Mouse (Mus musculus) T-cell, adult 66 days (primary cell): Measurements from ENCODE around the gene Hoxb6. TPM values are rescaled to one million over a fixed set of nuclear protein-coding genes. Genes with fewer than 3 reads are reported as not detected.

ENCODE experiments used
- total RNA-seq, 2 experiments: library from RNA; stranded (reverse); gene quantifications; 3 replicates in 1 of 2; 4 replicates in 1 of 2; pipeline ENCODE4 v1.2.4; 2023

The Hoxb6 gene
- total RNA-seq = not detected

GRCm38 (mm10) chr11:96291681-96292564 lies at the start of gene Hoxb6:
TSS of gene Hoxb6 (plus strand) at chr11:96292476.

GRCm38 (mm10) chr11:96270996-96271540 lies 21.2 kb upstream of the Hoxb6 start, which contains the start of gene Hoxb9:
TSS of gene Hoxb9 (plus strand) at chr11:96271457.

GRCm38 (mm10) chr11:96281855-96282570 lies 10.3 kb upstream of the Hoxb6 start, which contains the start of gene Hoxb8:
TSS of gene Hoxb8 (plus strand) at chr11:96281905.

GRCm38 (mm10) chr11:96285771-96286738 lies 6.2 kb upstream of the Hoxb6 start, which contains the start of gene Hoxb7:
TSS of gene Hoxb7 (plus strand) at chr11:96286623.

GRCm38 (mm10) chr11:96303151-96304099 lies 11.1 kb downstream of the Hoxb6 start, which contains the start of gene Hoxb5:
TSS of gene Hoxb5 (plus strand) at chr11:96303336.

GRCm38 (mm10) chr11:96317608-96318367 lies 25.5 kb downstream of the Hoxb6 start, which contains the start of gene Hoxb4:
TSS of gene Hoxb4 (plus strand) at chr11:96318267.

GRCm38 (mm10) chr11:96323154-96323553 lies 30.9 kb downstream of the Hoxb6 start, which contains the start of gene Hoxb3:
TSS of gene Hoxb3 (plus strand) at chr11:96323326.

GRCm38 (mm10) chr11:96350341-96350624 lies 58.0 kb downstream of the Hoxb6 start, which contains the start of gene Hoxb2:
TSS of gene Hoxb2 (plus strand) at chr11:96350525.

Other genes with a start within 250 kb of the Hoxb6 start
- gene Ube2z, start 227.1 kb upstream of the Hoxb6 start, total RNA-seq = 10 to 100 TPM; 47.1 to 51.4 TPM
- 100 to 1,000 TPM; 128 to 133 TPM for gene Atp5g1, start 216.8 kb upstream of the Hoxb6 start, total RNA-seq
- not detected for gene Calcoco2, start 180.5 kb upstream of the Hoxb6 start, total RNA-seq
- not detected for gene Ttll6, start 158.7 kb upstream of the Hoxb6 start, total RNA-seq
- gene Hoxb13, start 98.2 kb upstream of the Hoxb6 start, total RNA-seq = not detected
- not detected for gene Hoxb9, start 21.0 kb upstream of the Hoxb6 start, total RNA-seq
- not detected for gene Hoxb8, start 10.6 kb upstream of the Hoxb6 start, total RNA-seq
- gene Hoxb7, start 5.9 kb upstream of the Hoxb6 start, total RNA-seq = not detected
- gene Hoxb5, start 10.9 kb downstream of the Hoxb6 start, total RNA-seq = not detected
- under 1 TPM; 0.90 to 0.95 TPM for gene Hoxb4, start 25.8 kb downstream of the Hoxb6 start, total RNA-seq
- gene Hoxb3, start 30.9 kb downstream of the Hoxb6 start, total RNA-seq = not detected
- gene Hoxb2, start 58.0 kb downstream of the Hoxb6 start, total RNA-seq = not detected
- gene Hoxb1, start 73.3 kb downstream of the Hoxb6 start, total RNA-seq = not detected
- gene Skap1, start 172.1 kb downstream of the Hoxb6 start, total RNA-seq = 100 to 1,000 TPM; 434 to 508 TPM